Mouse (Mus musculus) mature B cell (primary cell): ENCODE measurements at regions not wholly inside any gene's neighbourhood (a gene's known extent, or its start where the extent isn't known, plus 50 kb on each side); places are given as distances from the start of the nearest gene placed in this dataset.
"Not testable (repeated sequence)": the region's sequence is repeated elsewhere in the genome, so short reads cannot be mapped to it uniquely, and the experiment has no call there.

Source experiments
- in situ Hi-C: fragments of 300-500 bp; cut with MboI; formaldehyde crosslinking; loops from 2 replicates; pipeline ENCODE4 v1.14.3; 2019

GRCm38 (mm10) chr10:99320797-99321196 lies 57.8 kb downstream of the Dusp6 start:
- in situ Hi-C loops, result no loop called here

GRCm38 (mm10) chr10:99323358-99323757 lies 60.3 kb downstream of the Dusp6 start:
- in situ Hi-C loops, result no loop called here

GRCm38 (mm10) chr10:99327501-99327900 lies 64.5 kb downstream of the Dusp6 start:
- in situ Hi-C loops, result no loop called here

- in situ Hi-C loops, result no loop called here
Observed at GRCm38 (mm10) chr10:99328568-99328967, 65.5 kb downstream of the Dusp6 start.

- in situ Hi-C loops, result no loop called here
Observed at GRCm38 (mm10) chr10:99329469-99329868, 66.4 kb downstream of the Dusp6 start.

GRCm38 (mm10) chr10:99330519-99330918 lies 67.5 kb downstream of the Dusp6 start:
- in situ Hi-C loops, result no loop called here

- in situ Hi-C loops, result no loop called here
Observed at GRCm38 (mm10) chr10:99331876-99332275, 68.8 kb downstream of the Dusp6 start.

GRCm38 (mm10) chr10:99333831-99334230 lies 70.8 kb downstream of the Dusp6 start:
- in situ Hi-C loops, result no loop called here

GRCm38 (mm10) chr10:99336091-99336490 lies 73.1 kb downstream of the Dusp6 start:
- in situ Hi-C loops, result no loop called here

GRCm38 (mm10) chr10:99338790-99339189 lies 75.8 kb downstream of the Dusp6 start:
- in situ Hi-C loops, result not testable (repeated sequence)

GRCm38 (mm10) chr10:99339291-99339912 lies 76.4 kb downstream of the Dusp6 start:
- in situ Hi-C loops, result not testable (repeated sequence)

- in situ Hi-C loops, result not testable (repeated sequence)
Observed at GRCm38 (mm10) chr10:99340057-99340456, 77.0 kb downstream of the Dusp6 start.

- in situ Hi-C loops, result no loop called here
Observed at GRCm38 (mm10) chr10:99349125-99349716, 86.2 kb downstream of the Dusp6 start.

- in situ Hi-C loops, result no loop called here
Observed at GRCm38 (mm10) chr10:99353541-99354292, 90.7 kb downstream of the Dusp6 start.

GRCm38 (mm10) chr10:99354352-99354751 lies 91.3 kb downstream of the Dusp6 start:
- in situ Hi-C loops, result no loop called here

GRCm38 (mm10) chr10:99355303-99355702 lies 92.3 kb downstream of the Dusp6 start:
- in situ Hi-C loops, result no loop called here

GRCm38 (mm10) chr10:99356221-99356620 lies 93.2 kb downstream of the Dusp6 start:
- in situ Hi-C loops, result no loop called here

- in situ Hi-C loops, result no loop called here
Observed at GRCm38 (mm10) chr10:99356883-99357282, 93.9 kb downstream of the Dusp6 start.

GRCm38 (mm10) chr10:99357347-99357746 lies 94.3 kb downstream of the Dusp6 start:
- in situ Hi-C loops, result no loop called here

GRCm38 (mm10) chr10:99358256-99358655 lies 95.2 kb downstream of the Dusp6 start:
- in situ Hi-C loops, result no loop called here

GRCm38 (mm10) chr10:99359439-99359866 lies 96.4 kb downstream of the Dusp6 start:
- in situ Hi-C loops, result no loop called here

GRCm38 (mm10) chr10:99360601-99361000 lies 97.6 kb downstream of the Dusp6 start:
- in situ Hi-C loops, result not testable (repeated sequence)

- in situ Hi-C loops, result no loop called here
Observed at GRCm38 (mm10) chr10:99366162-99366561, 103.1 kb downstream of the Dusp6 start.
